Mouse (Mus musculus) left cerebral cortex, adult 2 months (tissue): ENCODE measurements at regions not wholly inside any gene's neighbourhood (a gene's known extent, or its start where the extent isn't known, plus 50 kb on each side); places are given as distances from the start of the nearest gene placed in this dataset.
"Not testable (repeated sequence)": the region's sequence is repeated elsewhere in the genome, so short reads cannot be mapped to it uniquely, and the experiment has no call there.

Source experiments
- DNase-seq, 2 experiments: peaks; one replicate each; pipeline ENCODE4 v3.0.0; 2021 to 2022; ENCODE audit warnings: low spot score in 2 of 2, mixed read lengths in 1 of 2; ENCODE audit errors: extremely low spot score in 1 of 2
- H3K27ac ChIP-seq: fragments of 200-600 bp; 2 replicates; pipeline ENCODE4 v1.8.1; 2022
- H3K4me3 ChIP-seq: fragments of 200-600 bp; 2 replicates; pipeline ENCODE4 v1.8.1; 2022
- CTCF ChIP-seq: fragments of 200-600 bp; IDR thresholded peaks from 2 replicates; pipeline ENCODE4 v1.8.1; 2022; ENCODE audit warnings: antibody characterized with exemption, mild to moderate bottlenecking, moderate library complexity
- intact Hi-C: fragments of 180-260 bp; cut with DNase I; formaldehyde crosslinking; loops from one replicate; pipeline ENCODE4 v1.15.1; 2025

GRCm38 (mm10) chr10:25675368-25675767, 139.3 kb upstream of the Smlr1 start:
- TF ChIP-seq CTCF: no peak
- no peak for DNase-seq
- intact Hi-C loops: loop anchor here (10.0 kb wide), 1 partner anchor 411 kb away; no protein-coding TSS in a partner anchor
- no peak overlapping the region for H3K4me3 ChIP-seq
- no peak overlapping the region for H3K27ac ChIP-seq

- DNase-seq: no peak
- Histone ChIP-seq H3K4me3 (no peak overlapping the region), H3K27ac (no peak overlapping the region)
- intact Hi-C loops: loop anchor here (1.0 to 10.0 kb wide), 2 partner anchors 8 to 405 kb away; no protein-coding TSS in a partner anchor
- TF ChIP-seq CTCF: no peak
Measured at GRCm38 (mm10) chr10:25670061-25670460, 134.0 kb upstream of the Smlr1 start.

GRCm38 (mm10) chr10:25652742-25653563, 116.9 kb upstream of the Smlr1 start:
- no peak overlapping the region for H3K4me3 ChIP-seq
- DNase-seq: no peak
- intact Hi-C loops: no loop called here
- H3K27ac ChIP-seq: no peak overlapping the region
- TF ChIP-seq CTCF: no peak

- no peak overlapping the region for H3K4me3 ChIP-seq
- no peak for TF ChIP-seq CTCF
- DNase-seq: no peak
- H3K27ac ChIP-seq: no peak overlapping the region
- intact Hi-C loops: no loop called here
Measured at GRCm38 (mm10) chr10:25647740-25648139, 111.7 kb upstream of the Smlr1 start.

- no peak for DNase-seq
- no peak for TF ChIP-seq CTCF
Measured at GRCm38 (mm10) chr10:25643518-25643993, 107.5 kb upstream of the Smlr1 start.

GRCm38 (mm10) chr10:25642079-25642696, 106.1 kb upstream of the Smlr1 start:
- TF ChIP-seq CTCF: no peak
- intact Hi-C loops: no loop called here
- H3K27ac ChIP-seq: peak overlapping the region; percentile 28; the same call in 1 of the 2 replicates
- no peak for DNase-seq
- H3K4me3 ChIP-seq: no peak overlapping the region

More at GRCm38 (mm10) chr10:25643518-25643993, 107.5 kb upstream of the Smlr1 start:
- H3K4me3 ChIP-seq: no peak overlapping the region
- H3K27ac ChIP-seq: no peak overlapping the region
- intact Hi-C loops: no loop called here

- DNase-seq: no peak
- H3K4me3 ChIP-seq: no peak overlapping the region
- H3K27ac ChIP-seq: no peak overlapping the region
- intact Hi-C loops: no loop called here
- TF ChIP-seq CTCF: no peak
Measured at GRCm38 (mm10) chr10:25633058-25633614, 97.1 kb upstream of the Smlr1 start.

- intact Hi-C loops: no loop called here
- no peak overlapping the region for H3K27ac ChIP-seq
- TF ChIP-seq CTCF: no peak
Measured at GRCm38 (mm10) chr10:25632306-25632705, 96.2 kb upstream of the Smlr1 start.

GRCm38 (mm10) chr10:25622585-25622984, 86.5 kb upstream of the Smlr1 start:
- no peak for TF ChIP-seq CTCF
- Histone ChIP-seq H3K4me3 (no peak overlapping the region), H3K27ac (no peak overlapping the region)
- intact Hi-C loops: loop anchor here (5.0 kb wide), 1 partner anchor 515 kb away; no protein-coding TSS in a partner anchor
- no peak for DNase-seq

More at GRCm38 (mm10) chr10:25632306-25632705, 96.2 kb upstream of the Smlr1 start:
- no peak overlapping the region for H3K4me3 ChIP-seq
- no peak for DNase-seq

GRCm38 (mm10) chr10:25621747-25622134, 85.7 kb upstream of the Smlr1 start:
- H3K4me3 ChIP-seq, DNase-seq, H3K27ac ChIP-seq: not testable (repeated sequence)
- intact Hi-C loops: loop anchor here (5.0 kb wide), 1 partner anchor 516 kb away; no protein-coding TSS in a partner anchor

GRCm38 (mm10) chr10:25620939-25621746, 85.1 kb upstream of the Smlr1 start:
- intact Hi-C loops: loop anchor here (5.0 kb wide), 1 partner anchor 516 kb away; no protein-coding TSS in a partner anchor
- no peak for DNase-seq
- peak; percentile 62 for TF ChIP-seq CTCF
- Histone ChIP-seq H3K27ac (no peak overlapping the region), H3K4me3 (no peak overlapping the region)
